Mouse (Mus musculus): Measurements from ENCODE around the gene Iffo2.

Gene Iffo2

DNA sequence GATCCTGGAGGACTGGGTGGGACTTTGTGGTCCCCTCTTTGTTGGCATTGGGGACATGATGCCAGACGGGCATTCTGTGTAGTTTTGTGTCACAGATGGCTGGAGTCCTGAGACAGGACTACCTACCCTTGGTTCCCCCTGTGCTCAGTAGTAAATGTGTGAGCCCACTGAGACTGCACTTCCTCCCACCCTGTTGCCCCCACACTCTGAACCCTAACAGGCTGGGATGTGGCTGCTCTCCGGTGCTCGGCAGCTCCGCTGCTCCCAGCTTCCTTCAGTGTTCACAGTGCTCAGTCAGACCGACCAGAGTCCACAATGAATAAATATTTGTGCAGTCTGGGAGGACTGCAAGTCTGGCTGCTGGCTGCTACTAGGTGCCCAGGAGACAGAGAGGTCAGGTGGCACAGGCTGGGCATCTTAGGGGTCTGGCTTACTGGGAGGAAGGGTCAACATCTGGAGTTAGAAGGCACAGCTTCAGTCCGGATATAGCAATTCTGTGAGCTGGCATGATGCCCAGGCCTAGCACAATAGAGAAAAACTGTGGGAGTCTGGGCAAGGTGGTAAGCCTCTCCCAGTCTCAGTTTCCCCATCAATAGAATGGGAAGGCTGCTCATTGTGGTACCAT, 51.2 kb downstream of the Iffo2 start:
- no peak for DNase-seq (ENCODE audit: low spot score in 2 of 2)

GRCm38 (mm10) chr4:139582346-139582745, 52.0 kb downstream of the Iffo2 start:
- no peak for DNase-seq (ENCODE audit: low spot score in 2 of 2)

- no peak for DNase-seq (ENCODE audit: low spot score in 2 of 2)
These were observed 52.6 kb downstream of the Iffo2 start for GRCm38 (mm10) chr4:139582903-139583302.

GRCm38 (mm10) chr4:139583629-139584245, 53.4 kb downstream of the Iffo2 start:
- DNase-seq (ENCODE audit: low spot score in 2 of 2), result no peak

DNA sequence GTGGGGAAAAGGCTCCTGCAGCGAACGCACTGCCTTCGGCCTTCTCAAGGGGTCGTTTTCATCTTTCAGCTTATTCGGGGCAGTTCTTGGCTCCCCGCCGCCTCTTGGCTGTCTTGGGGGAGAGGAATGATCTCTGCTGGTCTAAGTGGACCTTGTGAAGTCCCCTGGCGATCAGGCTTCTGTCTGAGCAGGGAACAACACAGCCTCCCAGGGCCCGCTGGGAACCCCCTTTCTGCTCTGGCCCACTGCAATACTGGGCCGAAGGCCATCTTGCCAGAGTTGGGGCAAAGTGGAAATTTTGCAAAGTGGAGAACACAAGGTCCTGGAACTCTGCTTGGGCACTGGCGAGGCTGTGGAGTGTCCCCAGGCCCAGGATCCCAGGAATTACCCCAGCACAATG, 54.4 kb downstream of the Iffo2 start:
- no peak for DNase-seq (ENCODE audit: low spot score in 2 of 2)

DNA sequence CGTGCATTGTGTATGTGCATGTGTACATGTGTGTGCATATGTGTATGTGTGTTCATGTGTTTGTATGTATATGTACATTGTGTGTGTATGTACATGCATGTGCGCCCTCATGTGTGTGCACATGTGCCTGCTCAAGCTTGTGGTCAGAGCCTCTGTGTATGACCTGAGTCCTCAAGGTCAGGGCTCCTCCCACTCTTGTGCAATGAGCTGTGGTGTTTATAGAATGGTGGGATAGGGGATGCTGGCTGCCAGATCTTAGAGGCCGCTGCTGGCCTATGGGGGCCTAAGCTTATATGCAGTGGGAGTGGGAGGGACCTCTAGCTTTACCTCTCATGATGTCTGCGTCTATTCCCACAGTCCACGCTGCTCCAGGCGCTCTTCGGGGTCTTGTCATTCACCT, 55.4 kb downstream of the Iffo2 start:
- DNase-seq (ENCODE audit: low spot score in 2 of 2), result no peak

GRCm38 (mm10) chr4:139587370-139587769, 57.0 kb downstream of the Iffo2 start:
- DNase-seq (ENCODE audit: low spot score in 2 of 2), result no peak

DNA sequence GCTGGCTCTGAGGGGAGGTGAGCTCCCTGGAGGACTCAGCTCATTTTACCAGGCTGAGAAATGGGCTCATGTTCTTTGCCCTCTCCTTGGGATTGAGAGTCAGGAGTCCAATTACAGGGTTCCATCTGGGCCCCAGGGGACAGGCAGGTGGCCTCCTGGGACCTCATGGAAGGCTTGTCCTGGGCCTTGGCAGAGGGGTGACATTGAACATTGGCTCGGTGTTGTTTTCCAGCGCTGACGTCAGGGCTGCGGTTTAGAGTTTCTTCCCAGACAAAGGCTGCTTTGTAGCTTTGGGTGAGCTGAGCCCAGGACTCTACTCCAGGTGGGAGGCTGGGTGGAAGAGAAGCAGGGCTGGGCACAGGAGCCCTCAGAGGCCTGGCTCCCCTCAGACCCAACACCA, 57.4 kb downstream of the Iffo2 start:
- DNase-seq (ENCODE audit: low spot score in 2 of 2), result no peak

- no peak for DNase-seq (ENCODE audit: low spot score in 2 of 2)
These were observed 59.1 kb downstream of the Iffo2 start for GRCm38 (mm10) chr4:139589351-139590027.

DNA sequence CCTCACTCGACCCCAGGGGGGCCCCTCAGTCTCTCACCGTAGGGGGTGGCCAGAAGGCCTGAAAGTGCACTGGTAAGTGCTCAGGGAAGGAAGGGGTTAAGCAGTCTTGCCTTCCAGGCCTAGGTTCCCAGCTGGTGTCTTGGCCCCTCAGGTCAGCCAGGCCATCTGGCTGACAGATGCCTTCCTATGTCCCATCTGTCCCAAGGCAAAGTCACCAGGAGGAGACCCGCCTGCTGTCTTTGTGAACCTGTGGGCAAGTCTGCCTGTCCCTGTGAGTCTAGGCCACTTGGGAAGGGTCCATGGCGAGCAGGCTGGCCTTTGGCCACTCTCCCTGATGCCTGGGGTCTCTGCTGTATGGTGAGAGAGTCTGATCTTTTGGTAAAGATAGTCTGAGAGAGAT, 60.1 kb downstream of the Iffo2 start:
- DNase-seq (ENCODE audit: low spot score in 2 of 2), result no peak

DNA sequence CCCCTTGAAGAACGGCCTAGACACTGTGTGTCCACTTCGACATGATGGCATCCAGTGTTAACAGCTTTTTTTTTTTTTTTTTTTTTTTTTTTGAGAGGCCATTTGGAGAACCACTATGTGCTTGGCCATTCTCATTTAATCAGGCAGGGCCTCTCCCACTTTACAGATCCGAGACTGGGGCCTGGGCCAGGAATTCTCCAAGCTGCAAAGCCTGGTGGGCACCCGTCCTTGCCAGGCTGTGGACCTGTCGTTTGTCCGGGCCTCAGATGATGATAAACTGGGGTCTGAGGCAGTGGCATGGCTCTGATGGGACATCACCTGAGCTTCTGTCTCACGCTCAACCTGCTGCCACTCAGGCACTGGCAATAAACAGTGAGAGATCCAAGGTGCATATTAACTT, 62.5 kb downstream of the Iffo2 start:
- no peak for DNase-seq (ENCODE audit: low spot score in 2 of 2)

DNA sequence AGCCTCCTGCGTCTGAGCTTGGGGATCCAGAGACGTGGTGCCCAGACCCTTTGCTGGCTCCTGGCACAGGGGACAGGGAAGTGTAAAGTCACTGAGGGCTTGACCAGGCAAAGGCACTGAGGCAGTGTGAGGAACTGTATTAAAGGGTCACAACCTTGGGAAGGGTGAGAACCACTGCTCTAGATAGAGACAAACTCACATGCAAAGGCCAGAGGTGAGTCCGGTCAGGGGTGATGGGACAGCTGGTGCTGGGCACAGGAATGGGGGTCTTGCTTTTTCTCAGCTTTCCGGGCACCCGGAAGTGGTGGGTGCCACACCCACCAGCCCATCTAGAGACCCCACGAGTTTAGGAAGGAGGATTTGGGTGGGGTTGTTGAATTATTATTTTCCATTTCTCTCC, 63.0 kb downstream of the Iffo2 start:
- DNase-seq (ENCODE audit: low spot score in 2 of 2), result no peak

DNA sequence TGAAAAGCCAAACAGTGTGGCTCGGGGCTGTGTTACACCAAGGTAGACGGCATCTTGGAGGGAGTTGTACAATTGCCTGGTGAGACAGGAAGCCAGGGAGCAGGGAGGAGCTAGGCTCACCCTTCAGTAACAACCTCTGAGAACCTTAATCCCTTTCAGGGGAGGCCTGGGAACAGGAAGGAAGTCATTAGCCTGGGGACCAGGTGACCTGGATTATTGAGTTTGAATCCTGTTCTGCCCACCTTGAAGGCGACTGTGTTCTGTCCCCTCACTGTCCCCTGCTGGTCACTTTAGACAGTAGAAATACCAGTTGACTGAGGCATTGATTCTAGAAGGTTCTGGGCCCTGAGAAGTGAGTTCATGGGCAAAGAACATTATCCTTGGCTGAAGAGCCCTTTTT, 63.7 kb downstream of the Iffo2 start:
- no peak for DNase-seq (ENCODE audit: low spot score in 2 of 2)

GRCm38 (mm10) chr4:139596715-139597114, 66.4 kb downstream of the Iffo2 start:
- DNase-seq (ENCODE audit: low spot score in 2 of 2), result no peak

GRCm38 (mm10) chr4:139597286-139598284, 67.2 kb downstream of the Iffo2 start:
- DNase-seq (ENCODE audit: low spot score in 2 of 2), result no peak

DNA sequence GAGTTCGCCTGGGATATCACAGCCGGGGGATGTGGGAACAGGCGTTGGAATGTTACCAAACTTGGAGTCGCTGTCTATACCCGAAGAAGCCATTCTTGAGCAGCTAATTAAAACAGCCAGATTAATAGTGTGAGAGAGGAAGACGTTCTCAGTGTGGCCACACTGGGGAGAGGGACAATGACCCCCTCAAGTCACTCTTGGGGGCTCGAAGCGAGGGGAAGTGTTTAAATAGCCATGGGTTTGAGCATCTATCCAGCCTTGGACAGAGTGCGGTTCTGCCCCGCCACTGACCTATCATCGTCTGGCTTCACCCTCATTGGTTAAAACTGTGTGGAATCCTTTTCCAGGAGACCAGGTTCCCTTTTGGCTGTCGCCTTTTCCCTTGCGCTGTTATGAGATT, 68.0 kb downstream of the Iffo2 start:
- DNase-seq (ENCODE audit: low spot score in 2 of 2), result no peak

DNA sequence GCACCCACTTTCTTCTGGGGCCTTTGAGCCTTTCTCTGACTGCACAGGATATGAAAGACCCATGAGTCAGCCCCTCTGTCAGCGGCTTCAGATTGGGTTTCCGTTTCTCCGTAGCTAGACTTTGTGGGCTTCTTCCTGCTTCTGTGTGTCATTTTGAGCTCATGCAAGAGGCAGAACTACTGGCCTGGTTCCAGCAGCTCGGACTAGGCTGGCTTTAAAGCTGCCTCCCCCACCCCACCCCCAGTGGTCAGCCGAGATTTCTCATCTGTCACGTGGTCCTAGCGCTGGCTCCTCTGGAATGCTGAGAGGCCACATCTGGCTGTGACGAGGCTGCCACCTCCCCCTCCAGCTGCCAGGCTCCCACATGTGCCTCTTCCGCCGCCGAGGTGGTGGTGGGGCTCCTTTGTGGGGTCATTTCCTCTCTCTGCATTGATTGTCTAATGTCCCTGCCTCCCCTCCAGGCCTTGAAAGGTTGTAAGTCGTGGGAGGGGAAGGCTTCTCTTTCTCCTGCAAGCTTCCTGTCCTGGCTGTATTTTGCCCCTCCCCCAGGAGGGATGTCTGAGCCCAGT, 68.7 kb downstream of the Iffo2 start:
- DNase-seq (ENCODE audit: low spot score in 2 of 2), result no peak

- DNase-seq (ENCODE audit: low spot score in 2 of 2), result no peak
These were observed 71.4 kb downstream of the Iffo2 start for GRCm38 (mm10) chr4:139601519-139602356.

DNA sequence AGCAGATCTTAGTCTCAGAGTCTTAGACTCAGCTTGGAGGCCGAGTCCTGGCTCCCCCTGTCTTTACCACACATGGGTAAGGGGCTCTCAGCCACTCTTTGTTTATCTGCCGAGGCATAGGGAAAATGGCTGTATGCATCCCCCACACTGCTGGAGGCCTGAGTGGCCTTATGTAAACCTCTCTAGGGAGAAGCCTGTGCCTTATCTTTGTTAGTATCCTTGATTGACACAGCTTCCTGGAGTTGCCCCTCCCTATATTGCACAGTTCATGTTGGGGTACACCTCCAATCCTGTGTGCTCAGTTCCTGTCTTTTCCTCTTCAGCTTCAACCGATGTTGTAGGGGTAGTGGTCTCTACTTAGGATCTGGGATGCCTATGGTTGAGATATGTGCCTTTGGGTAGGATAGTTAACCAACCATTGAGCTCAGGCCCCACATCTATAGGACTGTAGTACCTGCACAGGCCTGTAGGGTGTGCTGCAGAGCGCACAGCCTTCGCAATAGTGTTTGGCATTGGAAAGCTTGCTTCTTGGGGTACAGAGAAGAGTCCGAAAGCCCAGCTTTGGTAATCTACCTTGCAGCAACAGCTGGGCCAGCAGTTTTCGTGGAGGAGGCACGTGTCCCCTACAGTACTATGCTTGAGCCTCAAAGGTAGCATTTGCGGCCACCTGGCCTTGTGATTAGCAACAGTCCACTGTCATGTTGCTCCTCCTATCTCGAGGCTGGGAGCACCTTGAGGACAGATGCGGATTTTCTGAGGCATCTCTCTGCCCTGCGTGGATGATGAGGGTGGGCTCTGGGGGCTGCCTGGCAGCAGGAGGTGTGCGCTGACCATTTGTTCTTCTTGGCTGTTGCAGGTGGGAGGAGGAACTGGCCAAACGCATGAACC, 72.3 kb downstream of the Iffo2 start, which contains the start of gene Gm21969:
Gene Gm21969, plus strand, starts transcription at position 830 of the 888 bp plus-strand sequence.
- DNase-seq (ENCODE audit: low spot score in 2 of 2), result peak in 1 of 2 experiments; percentile 61

DNA sequence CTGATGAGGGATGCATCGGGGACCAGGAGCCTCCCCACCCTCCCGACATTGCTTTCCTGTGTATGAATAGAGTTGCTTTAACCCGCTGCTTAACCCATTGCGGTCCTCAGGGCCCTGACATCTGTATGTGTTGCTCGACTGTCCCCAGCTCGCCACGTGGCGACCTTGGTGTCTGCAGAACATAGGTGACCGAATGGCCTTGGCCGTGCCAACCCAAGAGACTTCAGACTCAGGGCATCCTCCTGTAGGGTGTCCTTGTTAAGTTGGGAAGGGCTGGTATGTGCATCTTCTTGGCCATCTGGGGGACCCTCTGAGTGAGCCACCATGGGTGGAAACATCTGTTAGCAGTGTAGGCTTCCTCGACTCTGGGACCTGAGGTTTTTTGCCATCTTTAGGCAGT, 74.9 kb downstream of the Iffo2 start:
- DNase-seq (ENCODE audit: low spot score in 2 of 2), result no peak
